Mouse (Mus musculus): ENCODE data around the gene Mepce. TPM values are rescaled to one million over a fixed set of nuclear protein-coding genes. Genes with fewer than 3 reads are reported as not detected.
"Not testable (repeated sequence)": the region's sequence is repeated elsewhere in the genome, so short reads cannot be mapped to it uniquely, and the experiment has no call there.

Mepce gene
- total RNA-seq (2014; rRNA removed) (40.8 and 46.0 TPM in 2 replicates), polyA plus RNA-seq (2015; fragmentation: Nextera tagmentation; extraction: Ambion mirVana) (16.1 and 17.6 TPM in 2 replicates)

DNA sequence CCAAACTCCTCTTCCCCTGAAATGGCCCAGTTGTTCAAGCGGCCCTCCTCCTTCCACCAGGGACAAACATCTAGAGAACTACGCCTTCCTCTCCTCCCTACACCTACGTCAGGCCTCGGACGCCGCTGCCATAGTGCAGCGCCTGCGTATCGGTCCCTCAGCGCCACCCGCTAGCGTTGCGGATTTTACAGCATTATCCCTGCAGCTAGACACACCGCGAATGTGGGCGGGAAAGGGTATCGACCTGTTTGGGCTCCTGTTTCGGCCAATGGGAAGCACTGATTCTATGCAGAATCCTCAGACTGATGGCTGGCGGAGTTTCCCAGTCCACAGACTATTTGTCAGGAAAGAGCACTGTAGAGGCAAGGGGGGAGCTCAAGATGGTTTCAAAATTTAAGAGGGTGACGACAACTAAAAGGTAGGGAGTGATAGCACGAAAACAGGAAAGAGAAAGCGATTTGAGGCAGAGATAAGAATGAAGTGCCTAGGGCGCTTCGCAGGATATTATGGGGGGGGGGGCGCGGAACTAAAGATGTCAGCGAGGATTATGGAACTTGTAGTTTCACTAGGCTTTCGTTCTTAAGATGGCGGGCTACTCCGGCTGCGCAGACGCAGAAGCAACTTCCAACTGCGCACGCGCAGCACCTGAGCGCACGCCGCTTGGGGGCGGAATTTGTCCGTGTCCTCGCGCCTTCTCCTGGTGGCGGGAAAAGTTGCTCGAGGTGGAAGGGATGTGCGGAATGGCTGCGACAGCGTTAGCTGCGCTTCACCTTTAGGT lies at the start of gene Mepce, which contains the start of gene Zcwpw1:
TSS of gene Mepce (minus strand) at position 505 of the 778 bp plus-strand sequence.
TSS of gene Zcwpw1 (plus strand) at position 648 of the 778 bp plus-strand sequence.
- peak; percentile 98 for DNase-seq (ENCODE audit: low spot score)
- Histone ChIP-seq H3K27ac (ENCODE audit: low read depth, low read length) (peak within 1 kb of the TSS; percentile 97), H3K27me3 (ENCODE audit: insufficient read depth, low read length) (no peaks in the 10 kb centered on the region), H3K9ac (replicated peaks; ENCODE audit: low read length, poor library complexity, severe bottlenecking) (peak within 1 kb of the TSS; percentile 89), H3K9me3 (ENCODE audit: low read length) (no peaks in the 10 kb centered on the region), H3K4me2 (ENCODE audit: low read depth, low read length, poor library complexity, severe bottlenecking) (peak within 1 kb of the TSS; percentile 77), H3K4me3 (ENCODE audit: low read depth, low read length) (peak within 1 kb of the TSS; percentile 64), H3K4me1 (ENCODE audit: insufficient read depth, low read length) (peaks cover 25% of the 10 kb centered on the region), H3K36me3 (ENCODE audit: insufficient read depth, low read length) (peaks cover 16% of the 10 kb centered on the region)
- peak; percentile 82 for ATAC-seq (ENCODE audit: low FRiP score)
- under 1% methylated on average over 48 of the region's 48 CpGs for WGBS
- peak; percentile 92 for TF ChIP-seq CTCF (IDR thresholded peaks at IDR 0.05)

GRCm38 (mm10) chr5:137837110-137837509 lies 49.7 kb upstream of the Mepce start:
- not testable (repeated sequence) for H3K4me2 ChIP-seq (ENCODE audit: low read depth, low read length, poor library complexity, severe bottlenecking)

DNA sequence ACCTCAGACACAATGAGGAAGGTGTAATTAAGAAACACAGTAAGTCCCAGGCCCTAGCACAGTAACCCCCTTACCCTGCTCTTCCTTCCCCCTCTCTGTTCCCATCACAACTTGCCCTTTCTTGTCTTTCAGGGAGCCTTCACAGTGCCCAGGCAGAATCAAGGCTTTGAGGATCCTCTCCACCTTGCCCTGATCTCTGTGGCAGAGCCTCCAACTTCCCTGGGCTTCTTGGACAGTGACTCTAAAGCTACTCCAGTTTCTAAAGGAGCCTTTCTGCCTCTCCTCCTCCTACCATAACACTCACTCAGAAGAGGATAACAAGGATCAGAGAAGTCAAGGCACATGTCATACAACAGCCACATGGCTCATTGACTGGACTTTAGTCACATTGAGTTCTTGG lies 49.2 kb upstream of the Mepce start:
- no peaks in the 10 kb centered on the region for H3K4me1 ChIP-seq (ENCODE audit: insufficient read depth, low read length)
- H3K27me3 ChIP-seq (ENCODE audit: insufficient read depth, low read length) = no peaks in the 10 kb centered on the region
- no peaks in the 10 kb centered on the region for H3K36me3 ChIP-seq (ENCODE audit: insufficient read depth, low read length)
- TF ChIP-seq CTCF (IDR thresholded peaks at IDR 0.05) = no peak
- no peak overlapping the region for H3K4me2 ChIP-seq (ENCODE audit: low read depth, low read length, poor library complexity, severe bottlenecking)
- H3K9ac ChIP-seq (replicated peaks; ENCODE audit: low read length, poor library complexity, severe bottlenecking) = no peak overlapping the region
- no peak for ATAC-seq (ENCODE audit: low FRiP score)
- no peak for DNase-seq (ENCODE audit: low spot score)
- no peaks in the 10 kb centered on the region for H3K9me3 ChIP-seq (ENCODE audit: low read length)
- no peak overlapping the region for H3K27ac ChIP-seq (ENCODE audit: low read depth, low read length)
- no peak overlapping the region for H3K4me3 ChIP-seq (ENCODE audit: low read depth, low read length)

More at GRCm38 (mm10) chr5:137837110-137837509, 49.7 kb upstream of the Mepce start:
- H3K4me3 ChIP-seq (ENCODE audit: low read depth, low read length); DNase-seq (ENCODE audit: low spot score); H3K9ac ChIP-seq (replicated peaks; ENCODE audit: low read length, poor library complexity, severe bottlenecking); H3K4me1 ChIP-seq (ENCODE audit: insufficient read depth, low read length); H3K27ac ChIP-seq (ENCODE audit: low read depth, low read length); ATAC-seq (ENCODE audit: low FRiP score); H3K9me3 ChIP-seq (ENCODE audit: low read length); H3K27me3 ChIP-seq (ENCODE audit: insufficient read depth, low read length); H3K36me3 ChIP-seq (ENCODE audit: insufficient read depth, low read length): not testable (repeated sequence)

- DNase-seq (ENCODE audit: low spot score); H3K9me3 ChIP-seq (ENCODE audit: low read length); H3K4me3 ChIP-seq (ENCODE audit: low read depth, low read length); H3K4me1 ChIP-seq (ENCODE audit: insufficient read depth, low read length); H3K9ac ChIP-seq (replicated peaks; ENCODE audit: low read length, poor library complexity, severe bottlenecking); H3K27me3 ChIP-seq (ENCODE audit: insufficient read depth, low read length); H3K36me3 ChIP-seq (ENCODE audit: insufficient read depth, low read length); H3K27ac ChIP-seq (ENCODE audit: low read depth, low read length); H3K4me2 ChIP-seq (ENCODE audit: low read depth, low read length, poor library complexity, severe bottlenecking); ATAC-seq (ENCODE audit: low FRiP score): not testable (repeated sequence)
- 73% methylated on average over 2 of the region's 2 CpGs for WGBS
Measured at GRCm38 (mm10) chr5:137835966-137836520, 48.6 kb upstream of the Mepce start, which contains the start of gene Pilra. Pilra (minus strand) TSS chr5:137836281.

- no peaks in the 10 kb centered on the region for H3K27me3 ChIP-seq (ENCODE audit: insufficient read depth, low read length)
- H3K4me3 ChIP-seq (ENCODE audit: low read depth, low read length) = no peak overlapping the region
- 61% methylated on average over 4 of the region's 4 CpGs for WGBS
- no peaks in the 10 kb centered on the region for H3K4me1 ChIP-seq (ENCODE audit: insufficient read depth, low read length)
- H3K36me3 ChIP-seq (ENCODE audit: insufficient read depth, low read length) = no peaks in the 10 kb centered on the region
- no peaks in the 10 kb centered on the region for H3K9me3 ChIP-seq (ENCODE audit: low read length)
- no peak overlapping the region for H3K4me2 ChIP-seq (ENCODE audit: low read depth, low read length, poor library complexity, severe bottlenecking)
- H3K9ac ChIP-seq (replicated peaks; ENCODE audit: low read length, poor library complexity, severe bottlenecking) = no peak overlapping the region
- no peak for ATAC-seq (ENCODE audit: low FRiP score)
- no peak overlapping the region for H3K27ac ChIP-seq (ENCODE audit: low read depth, low read length)
- DNase-seq (ENCODE audit: low spot score) = no peak
- no peak for TF ChIP-seq CTCF (IDR thresholded peaks at IDR 0.05)
Measured at GRCm38 (mm10) chr5:137833500-137833899, 46.0 kb upstream of the Mepce start.

GRCm38 (mm10) chr5:137831506-137831905 lies 44.1 kb upstream of the Mepce start:
- H3K4me1 ChIP-seq (ENCODE audit: insufficient read depth, low read length) = no peaks in the 10 kb centered on the region
- H3K9ac ChIP-seq (replicated peaks; ENCODE audit: low read length, poor library complexity, severe bottlenecking) = no peak overlapping the region
- no peak overlapping the region for H3K27ac ChIP-seq (ENCODE audit: low read depth, low read length)
- no peak overlapping the region for H3K4me3 ChIP-seq (ENCODE audit: low read depth, low read length)
- DNase-seq (ENCODE audit: low spot score) (no peak), ATAC-seq (ENCODE audit: low FRiP score) (no peak)
- WGBS = 80% methylated on average over 6 of the region's 6 CpGs
- H3K36me3 ChIP-seq (ENCODE audit: insufficient read depth, low read length) = no peaks in the 10 kb centered on the region
- no peaks in the 10 kb centered on the region for H3K27me3 ChIP-seq (ENCODE audit: insufficient read depth, low read length)
- TF ChIP-seq CTCF (IDR thresholded peaks at IDR 0.05) = no peak
- H3K9me3 ChIP-seq (ENCODE audit: low read length) = no peaks in the 10 kb centered on the region
- H3K4me2 ChIP-seq (ENCODE audit: low read depth, low read length, poor library complexity, severe bottlenecking) = no peak overlapping the region

Measured in midbrain, postnatal 0 days (tissue).